Mouse (Mus musculus): Measurements from ENCODE around the gene Abl1. TPM values are rescaled to one million over a fixed set of nuclear protein-coding genes. Genes with fewer than 3 reads are reported as not detected.
"Not testable (repeated sequence)": the region's sequence is repeated elsewhere in the genome, so short reads cannot be mapped to it uniquely, and the experiment has no call there.

Abl1 gene
- 10 to 100 TPM; 61.8 to 69.2 TPM for total RNA-seq (2021)
- long read RNA-seq, experiment 1, partial matches to known transcripts = 0 of 22 reads
- long read RNA-seq, experiment 1, other reads (novel, unspliced or antisense) = 22 of 22 reads
- long read RNA-seq, experiment 2, full-length matches to known transcripts = 4 of 8 reads
- long read RNA-seq, experiment 2, partial matches to known transcripts = 0 of 8 reads
- long read RNA-seq, experiment 2, other reads (novel, unspliced or antisense) = 4 of 8 reads

DNA sequence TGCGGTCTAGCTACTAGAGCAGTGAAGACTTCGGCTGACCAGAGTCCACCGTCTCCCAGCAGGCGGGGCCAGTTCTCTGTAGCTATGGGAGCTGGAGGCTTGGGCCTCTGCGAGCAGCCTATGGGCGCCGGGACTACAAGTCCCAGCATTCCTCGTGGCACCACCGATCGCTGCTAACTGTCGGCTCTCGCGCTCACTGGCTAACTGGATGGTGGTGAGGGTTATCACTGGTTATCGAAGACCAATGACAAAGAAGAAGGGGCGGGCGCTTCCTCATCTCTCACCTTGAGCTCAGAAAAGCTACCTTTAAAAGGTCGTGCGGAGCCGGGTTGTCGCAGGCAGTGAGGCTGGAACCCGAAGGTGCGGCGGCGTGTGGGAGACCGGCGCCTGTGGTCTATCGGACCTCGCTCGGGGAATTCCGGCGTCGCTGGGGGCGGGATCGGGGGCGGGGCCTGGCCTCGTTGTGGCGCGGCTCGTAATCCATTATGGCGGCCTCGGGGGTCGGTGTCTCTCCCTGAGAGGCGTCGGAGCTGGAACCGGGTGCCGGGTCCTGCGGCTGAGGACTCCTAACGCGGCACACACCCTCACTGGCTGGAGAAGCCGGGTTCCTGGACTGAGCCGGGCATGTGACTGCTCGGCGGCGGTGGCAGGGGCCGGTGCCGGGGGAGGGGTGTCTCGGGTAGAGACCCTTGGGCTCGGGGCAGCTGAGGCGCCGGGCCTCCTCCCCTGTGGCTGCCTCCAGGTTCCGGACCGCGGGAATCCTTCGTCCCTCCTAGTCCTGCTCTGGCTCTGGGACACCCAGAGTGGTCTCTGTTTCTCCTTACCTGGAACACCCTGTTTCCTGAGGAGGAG is at the start of gene Abl1:
TSS of gene Abl1 (plus strand) at position 303 of the 852 bp plus-strand sequence.
- DNase-seq = peak; percentile 96 to 97

DNA sequence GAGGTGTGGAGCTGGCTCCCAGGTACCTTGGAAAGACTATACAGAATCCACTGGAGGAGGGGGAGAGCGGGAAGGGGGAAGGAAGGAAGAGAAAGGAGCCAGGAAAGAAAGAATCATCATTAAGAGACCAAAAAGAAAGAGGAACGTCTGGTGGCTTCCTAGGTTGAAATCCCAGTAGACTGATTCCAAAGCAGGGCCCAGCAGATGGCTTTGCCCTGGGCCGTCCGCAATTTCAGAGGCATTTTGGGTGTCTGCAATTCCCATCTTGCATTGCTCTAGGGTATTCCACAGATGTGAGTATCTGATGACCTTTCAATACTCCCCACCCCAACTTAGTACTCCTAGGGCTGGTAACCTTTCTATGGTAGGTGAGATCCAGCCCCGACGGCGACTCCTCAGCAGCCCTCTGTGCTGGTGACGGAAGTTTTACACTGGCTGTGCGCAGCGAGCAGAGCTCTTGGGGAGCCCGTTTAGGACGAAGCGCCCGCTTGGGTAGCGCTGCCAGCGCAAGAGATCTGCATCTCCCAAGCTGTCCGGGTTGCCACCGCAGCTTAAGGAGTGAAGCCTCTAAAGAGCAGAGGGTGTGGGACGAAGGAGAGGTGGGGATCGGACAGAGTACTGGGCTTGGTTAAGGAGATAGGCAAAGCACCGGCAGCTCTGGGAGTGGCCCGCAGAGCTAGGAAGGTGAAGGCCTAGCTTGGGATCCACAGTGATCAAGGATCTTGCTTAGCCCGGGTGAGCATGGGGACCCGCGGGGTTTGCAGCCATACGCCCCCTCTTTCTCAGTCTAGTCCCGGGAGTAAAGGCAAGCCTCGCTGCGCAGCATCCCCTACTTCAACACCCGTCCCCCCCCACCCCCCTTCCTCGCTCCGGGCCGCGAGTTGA is 49.4 kb upstream of the Abl1 start:
- DNase-seq = no peak

DNA sequence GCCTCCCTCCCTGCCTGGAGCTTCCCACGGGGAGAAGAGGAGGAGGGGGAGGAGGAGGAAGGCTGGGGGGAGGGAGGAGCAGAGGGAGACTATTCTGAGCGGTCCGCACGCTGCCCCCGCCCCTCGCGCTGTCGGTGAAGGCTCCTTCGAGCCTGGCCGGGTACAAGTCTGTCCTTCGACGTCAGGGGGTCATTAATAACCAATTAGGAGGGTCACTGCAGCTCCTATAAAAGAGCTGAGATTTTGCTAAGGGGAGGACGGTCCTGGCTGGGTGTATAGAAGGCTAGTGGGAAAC is 48.8 kb upstream of the Abl1 start:
- DNase-seq = no peak

DNA sequence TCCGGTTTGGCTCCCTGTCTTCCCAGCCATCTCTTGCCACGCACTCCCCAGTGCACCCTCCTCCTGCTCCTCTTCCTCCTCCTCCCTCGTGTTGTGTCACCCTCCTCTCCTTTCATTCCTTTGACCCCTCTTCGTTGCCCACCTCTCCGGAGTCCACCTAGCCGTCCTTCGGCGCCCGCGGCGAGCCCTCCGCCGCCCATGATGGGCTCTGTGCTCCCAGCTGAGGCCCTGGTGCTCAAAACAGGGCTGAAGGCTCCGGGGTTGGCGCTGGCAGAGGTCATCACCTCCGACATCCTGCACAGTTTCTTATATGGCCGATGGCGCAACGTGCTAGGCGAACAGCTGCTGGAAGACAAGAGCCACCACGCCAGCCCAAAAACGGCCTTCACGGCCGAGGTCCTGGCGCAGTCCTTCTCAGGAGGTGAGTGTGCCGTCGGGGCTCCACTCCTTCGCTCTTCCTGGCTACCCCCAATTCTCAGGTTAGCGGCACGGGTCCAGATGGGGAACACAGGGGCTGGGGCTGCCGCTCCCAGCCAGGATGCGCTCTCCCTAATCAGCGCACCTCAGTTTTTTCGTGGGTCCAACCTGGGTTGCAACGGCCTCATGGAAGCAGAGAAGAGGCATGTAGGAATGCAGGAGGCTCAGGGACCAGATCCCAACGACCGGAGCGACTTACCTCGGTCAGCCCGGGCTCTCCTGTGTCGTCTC is 48.1 kb upstream of the Abl1 start, which contains the start of gene Prdm12:
TSS of gene Prdm12 (plus strand) at position 137 of the 708 bp plus-strand sequence.
- DNase-seq = no peak

DNA sequence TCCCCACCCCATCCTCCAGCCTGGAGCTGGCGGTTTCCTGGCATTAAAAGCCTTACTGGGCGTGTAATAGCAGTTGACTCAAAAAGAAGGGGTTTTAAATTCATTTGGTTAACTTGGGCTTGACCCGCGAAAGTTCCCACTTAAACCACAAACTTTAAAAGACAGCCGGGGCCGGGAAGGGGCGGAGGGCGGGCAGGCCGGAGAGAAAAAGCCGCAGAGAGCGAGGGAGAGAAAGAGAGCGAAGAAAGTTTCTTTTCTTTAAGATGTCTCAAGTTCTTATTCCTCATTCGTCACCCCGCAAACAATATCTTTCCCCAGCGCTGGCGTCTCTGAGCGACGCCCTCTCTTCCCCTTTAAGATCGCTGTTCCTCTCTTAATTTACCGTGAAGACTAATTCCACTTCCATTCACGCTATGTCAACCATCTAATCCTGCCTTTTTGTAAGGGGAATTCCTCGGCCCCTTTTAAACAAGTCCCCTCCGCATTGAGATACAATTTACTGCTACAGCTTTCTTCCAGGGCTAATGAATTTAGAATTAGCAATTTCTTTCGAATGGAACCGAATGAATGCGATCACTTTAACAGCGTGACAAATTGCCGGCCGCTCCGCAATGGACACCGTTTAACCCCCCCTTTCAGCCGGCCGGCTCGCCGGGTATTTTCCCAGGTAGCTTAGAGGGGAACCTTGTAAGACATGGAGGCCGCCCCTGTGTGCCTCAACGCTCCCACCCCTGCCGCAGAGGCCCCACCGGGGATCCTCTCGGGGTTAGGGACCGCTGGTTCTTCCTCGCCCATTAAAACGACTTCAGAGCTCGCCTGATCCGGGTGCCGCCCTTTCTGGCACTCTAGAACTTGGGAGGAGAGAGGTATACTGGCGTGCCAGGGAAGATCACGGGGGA is 47.3 kb upstream of the Abl1 start:
- no peak for DNase-seq

DNA sequence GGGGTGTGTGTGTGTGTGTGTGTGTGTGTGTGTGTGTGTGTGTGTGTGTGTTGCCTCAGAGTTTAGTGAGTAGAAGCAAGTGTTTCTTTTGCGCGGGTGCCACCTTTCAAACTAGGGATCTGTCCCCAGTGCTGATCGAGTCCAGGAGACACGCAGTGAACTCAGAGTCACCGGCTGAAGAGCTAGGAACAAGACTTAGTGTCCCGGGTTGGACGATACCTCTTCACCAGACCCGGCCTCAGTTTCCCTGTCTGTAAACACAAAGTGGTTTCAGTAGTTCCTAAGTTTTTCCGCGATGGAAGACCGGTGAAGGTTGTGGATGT is 46.7 kb upstream of the Abl1 start:
- DNase-seq = peak in 1 of 2 experiments; percentile 22

DNA sequence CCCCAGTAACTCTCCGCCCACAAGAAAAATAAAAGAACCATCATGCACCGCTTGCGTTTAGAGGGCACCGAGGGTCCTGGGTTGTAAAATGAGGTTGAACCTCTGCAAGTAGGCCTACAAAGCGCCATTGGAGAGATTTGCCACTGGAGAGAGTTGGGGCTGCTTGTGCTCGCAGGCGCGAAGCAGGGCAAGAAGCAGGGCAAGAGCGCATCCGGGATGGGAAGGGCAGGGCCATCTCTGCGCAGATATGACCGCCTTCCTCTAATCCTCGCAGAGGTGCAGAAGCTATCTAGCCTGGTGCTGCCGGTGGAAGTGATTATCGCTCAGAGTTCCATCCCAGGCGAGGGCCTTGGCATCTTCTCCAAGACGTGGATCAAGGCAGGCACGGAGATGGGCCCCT is 46.2 kb upstream of the Abl1 start:
- DNase-seq = no peak

DNA sequence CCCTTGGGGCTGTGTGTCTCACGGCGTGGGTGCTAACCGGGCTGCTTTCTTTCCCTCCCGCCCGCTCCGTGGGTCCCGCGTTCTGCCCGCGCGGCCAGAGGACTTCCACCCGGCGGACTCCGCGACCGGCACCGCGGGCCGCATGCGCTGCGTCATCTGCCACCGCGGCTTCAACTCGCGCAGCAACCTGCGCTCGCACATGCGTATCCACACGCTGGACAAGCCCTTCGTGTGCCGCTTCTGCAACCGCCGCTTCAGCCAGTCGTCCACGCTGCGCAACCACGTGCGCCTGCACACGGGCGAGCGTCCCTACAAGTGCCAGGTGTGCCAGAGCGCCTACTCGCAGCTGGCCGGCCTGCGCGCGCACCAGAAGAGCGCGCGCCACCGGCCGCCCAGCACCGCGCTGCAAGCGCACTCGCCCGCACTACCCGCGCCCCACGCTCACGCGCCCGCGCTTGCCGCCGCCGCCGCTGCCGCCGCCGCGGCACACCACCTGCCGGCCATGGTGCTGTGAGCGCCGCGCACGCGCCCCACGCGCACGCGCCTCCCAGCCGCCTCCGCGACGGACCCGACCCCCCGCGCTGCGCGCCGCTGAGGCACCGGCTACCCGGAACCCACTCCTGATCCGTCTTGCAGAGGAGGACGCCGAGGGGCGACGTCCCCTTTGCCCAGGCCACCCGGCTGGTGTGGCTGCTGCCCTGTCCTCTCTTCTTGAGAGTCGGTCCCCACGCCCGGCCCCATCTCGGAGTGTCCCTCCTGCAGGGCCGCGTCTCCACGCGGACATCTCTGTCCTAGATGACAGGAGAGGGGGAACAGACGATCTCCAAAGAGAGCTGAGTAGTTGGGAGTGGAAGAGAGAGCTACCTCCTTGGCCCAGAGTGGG is 34.0 kb upstream of the Abl1 start:
- peak; percentile 25 to 36 for DNase-seq

DNA sequence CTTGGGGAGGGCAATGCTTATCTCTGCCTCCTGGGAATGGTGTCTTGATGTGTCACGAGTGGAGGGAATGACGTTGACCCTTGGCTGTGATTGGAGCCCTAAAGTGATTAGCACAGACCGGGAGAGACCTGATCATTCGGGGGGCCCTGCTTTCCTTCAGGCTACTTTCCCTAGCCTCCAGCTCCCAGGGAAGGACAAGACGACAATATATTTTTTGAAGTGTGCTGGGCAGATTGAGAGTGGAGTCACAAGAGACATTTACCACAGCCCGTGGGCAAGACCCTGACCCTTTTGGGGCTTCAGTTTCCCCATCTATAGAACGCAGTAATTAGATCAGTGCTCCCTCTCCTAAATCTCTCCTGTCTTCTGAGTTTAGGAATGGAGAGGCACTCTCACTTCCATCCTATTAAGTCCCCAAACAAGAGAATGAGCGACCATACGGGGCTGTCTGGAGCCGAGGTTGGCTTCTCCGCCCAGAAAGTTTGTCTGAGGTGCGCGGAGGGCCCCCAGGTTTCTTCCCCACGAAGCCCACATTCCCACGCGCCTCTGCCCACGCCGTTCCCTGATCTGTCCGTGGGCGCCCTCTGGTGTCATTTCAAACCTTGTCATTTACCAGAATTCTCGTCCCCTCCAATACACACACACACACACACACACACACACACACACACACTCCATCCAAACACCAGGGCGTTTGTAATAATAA is 33.2 kb upstream of the Abl1 start:
- DNase-seq = peak; percentile 50 to 72

DNA sequence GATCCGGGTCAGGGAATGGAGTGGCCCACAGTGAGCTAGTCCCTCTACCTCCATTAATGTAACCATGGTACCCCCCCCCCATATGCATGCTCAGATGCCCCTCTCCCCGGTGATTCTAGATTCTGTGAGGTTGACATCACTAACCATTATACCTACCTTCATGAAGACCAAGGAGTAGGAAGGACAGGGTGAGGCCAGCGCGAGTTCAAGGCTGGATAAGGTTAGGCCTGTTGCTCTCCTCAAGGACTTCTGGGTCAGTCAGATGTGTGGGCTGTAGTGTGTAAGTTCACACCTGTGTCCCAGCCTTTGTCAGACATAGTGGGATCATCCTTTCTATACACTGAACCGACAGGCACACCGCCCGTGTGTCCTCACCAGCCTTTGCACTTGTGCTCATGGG is 31.8 kb upstream of the Abl1 start:
- no peak for DNase-seq

DNA sequence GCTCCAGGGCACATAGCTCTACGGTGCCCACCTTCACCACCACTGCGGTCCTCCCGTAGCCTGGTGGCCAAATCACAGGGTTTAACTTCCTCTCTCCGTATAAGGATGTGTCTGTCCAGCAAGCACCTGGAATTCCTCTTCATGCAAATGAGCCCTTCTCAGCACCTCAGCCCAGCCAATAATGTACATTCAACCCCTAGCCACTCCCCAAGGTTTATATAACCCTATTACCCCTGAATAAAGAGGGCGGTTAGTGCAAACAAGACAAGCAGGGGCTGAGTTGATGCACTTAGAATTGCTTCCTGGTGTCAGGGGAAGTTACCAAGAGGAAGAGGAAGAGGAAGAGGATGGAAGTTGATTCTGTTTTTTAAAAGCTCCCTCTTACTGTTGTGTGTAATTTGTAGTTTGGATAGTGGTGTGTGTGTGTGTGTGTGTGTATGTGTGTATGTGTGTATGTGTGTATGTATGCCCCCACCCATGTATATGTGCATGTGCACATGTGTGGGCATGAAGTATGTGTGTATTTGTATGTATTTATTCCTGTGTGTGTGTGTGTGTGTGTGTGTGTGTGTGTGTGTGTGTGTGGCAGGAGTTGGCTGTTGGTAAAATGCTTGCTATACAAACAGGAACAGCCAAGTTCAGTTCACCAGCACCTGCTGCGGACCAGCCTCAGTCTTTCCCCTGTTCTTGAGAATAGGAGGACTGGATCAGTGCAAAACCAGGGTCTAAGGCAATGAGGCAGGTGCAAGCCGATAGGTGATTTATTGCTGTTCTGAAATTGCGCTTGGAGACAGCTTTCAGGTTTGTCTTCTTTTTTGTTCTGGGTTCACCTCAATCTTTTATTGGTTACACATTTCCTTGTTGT is 25.0 kb upstream of the Abl1 start:
- DNase-seq = no peak

DNA sequence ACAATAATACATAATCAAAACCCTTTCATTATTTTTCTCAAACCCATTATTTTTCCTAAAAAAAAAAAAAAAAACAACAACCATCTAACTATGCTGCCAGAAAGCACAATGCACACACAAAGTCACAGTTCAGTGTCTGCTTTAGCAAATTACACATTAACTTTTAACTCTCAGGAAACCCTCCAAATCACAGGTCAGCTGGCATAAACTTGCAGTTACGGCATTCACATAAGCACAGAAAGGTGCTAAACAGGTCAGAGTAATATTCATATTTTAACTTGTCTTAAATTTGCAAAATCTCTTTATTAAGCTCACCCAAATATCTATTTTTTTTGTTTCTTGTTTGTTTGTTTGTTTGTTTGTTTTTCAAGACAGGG is 24.4 kb upstream of the Abl1 start:
- no peak for DNase-seq

DNA sequence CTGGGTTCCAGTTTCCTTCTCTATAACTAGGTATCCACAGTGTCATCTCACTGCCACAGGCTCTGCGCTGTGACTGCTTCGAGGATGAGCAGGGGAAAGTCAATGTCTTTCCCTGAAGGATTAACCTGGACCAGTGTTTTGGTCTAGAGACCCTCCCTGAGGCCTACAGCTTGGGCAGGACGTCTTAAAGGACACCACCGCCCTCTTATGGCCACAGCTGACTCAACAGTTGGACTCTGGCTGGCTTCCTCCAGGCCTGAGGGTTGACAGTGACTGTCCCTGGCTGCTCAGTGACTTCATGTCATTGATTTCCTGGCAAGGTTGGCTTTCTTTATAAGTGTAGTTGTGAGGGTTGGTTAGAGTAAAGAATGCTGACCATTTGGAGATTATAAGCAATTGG is 20.8 kb upstream of the Abl1 start:
- peak; percentile 39 to 43 for DNase-seq

DNA sequence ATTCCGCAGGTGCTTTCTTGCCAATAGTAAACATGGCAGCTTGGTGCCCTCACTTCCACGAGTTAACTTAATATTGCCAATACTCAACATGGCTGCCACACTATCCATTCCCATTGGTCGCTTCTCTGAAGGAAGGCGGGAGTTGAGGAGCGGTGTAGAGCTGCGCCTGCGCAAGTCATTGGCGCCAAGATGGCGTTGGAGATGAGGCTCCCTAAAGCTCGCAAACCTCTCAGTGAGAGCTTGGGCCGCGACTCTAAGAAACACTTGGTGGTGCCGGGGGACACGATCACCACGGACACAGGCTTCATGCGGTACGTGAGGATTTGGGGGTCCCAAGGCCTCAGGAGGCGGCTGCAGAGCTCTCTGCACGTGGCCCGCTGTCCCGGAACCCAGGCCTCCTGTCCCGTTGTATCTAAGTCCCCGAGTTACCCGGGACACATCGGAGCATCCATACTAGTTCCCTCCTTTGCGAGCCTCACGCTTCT is 17.6 kb upstream of the Abl1 start, which contains the start of gene Exosc2:
TSS of gene Exosc2 (plus strand) at position 165 of the 485 bp plus-strand sequence.
- DNase-seq = peak; percentile 90 to 92

DNA sequence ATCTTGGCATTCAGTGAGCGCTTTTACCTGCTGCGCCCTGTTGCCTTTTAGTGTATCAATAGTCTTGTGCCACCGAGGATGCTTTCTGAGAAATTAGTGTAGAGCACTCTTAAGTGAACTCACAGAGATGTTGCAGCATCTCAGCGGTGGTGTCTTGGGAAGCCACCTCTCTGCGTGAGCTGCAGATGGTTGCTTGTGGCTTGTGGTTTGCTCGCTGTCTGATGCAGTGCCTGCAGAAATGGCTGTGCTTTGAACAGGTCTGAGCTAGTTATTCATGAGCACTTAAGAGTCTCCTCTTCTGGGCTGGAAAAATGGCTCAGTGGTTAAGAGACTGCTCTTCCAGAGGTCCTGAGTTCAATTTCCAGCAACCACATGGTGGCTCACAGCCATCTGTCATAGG is 9.5 kb upstream of the Abl1 start:
- no peak for DNase-seq

DNA sequence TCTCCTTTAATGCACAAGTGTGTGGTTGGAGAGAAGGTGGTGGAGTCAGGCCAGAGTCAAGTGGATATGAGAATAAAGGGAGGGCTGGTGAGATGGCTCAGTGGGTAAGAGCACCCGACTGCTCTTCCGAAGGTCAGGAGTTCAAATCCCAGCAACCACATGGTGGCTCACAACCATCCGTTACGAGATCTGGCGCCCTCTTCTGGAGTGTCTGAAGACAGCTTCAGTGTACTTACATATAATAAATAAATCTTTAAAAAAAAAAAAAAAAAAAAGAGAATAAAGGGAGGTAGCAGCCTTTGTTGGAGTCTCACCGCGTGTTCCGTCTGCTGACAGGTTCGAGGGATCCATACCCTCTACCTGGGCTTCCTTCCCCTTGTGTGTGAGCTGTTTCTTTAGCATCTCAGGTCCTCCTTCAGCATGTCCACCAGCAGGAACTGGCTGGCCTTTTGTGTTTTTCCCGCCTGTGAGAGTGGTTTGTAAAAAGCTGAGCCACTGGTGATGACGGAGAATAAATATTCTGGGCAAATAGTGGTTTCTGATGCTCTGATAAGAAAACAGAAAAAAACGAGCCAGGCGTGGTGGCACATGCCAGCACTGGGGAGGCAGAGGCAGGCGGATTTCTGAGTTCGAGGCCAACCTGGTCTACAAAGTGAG is 7.0 kb upstream of the Abl1 start:
- not testable (repeated sequence) for DNase-seq

DNA sequence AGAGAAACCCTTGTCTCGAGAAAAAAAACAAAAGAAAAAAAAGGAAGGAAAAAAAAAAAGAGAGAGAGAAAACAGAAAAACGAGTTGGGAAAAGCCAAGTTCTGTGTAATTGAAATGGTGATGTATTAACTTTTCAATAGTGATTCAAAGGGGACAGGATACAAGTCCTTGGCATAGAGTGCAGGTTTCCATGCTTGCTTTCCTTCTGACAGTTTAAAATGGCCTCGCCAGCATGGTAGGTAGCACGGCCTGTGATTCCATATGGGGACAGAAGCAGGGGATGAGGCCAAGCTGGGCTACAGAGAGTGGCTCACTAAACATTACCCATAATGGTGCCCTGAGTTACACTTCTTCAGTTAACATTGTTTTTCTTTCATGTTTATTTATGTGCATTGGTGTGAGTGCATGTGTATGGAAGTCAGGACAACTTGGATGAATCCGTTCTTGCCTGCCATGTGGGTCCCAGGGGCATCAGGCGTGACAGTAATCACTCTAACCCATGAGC is 6.4 kb upstream of the Abl1 start:
- DNase-seq = no peak

Measured in adrenal gland, postnatal 36 days (tissue).